Mouse (Mus musculus) thymus, adult 18-20 months (tissue): ENCODE data around the gene E430018J23Rik.
A peak's percentile ranks its signal among the peaks of the same experiment; 100 is the strongest.
"Not testable (repeated sequence)": the region's sequence is repeated elsewhere in the genome, so short reads cannot be mapped to it uniquely, and the experiment has no call there.

ENCODE experiments used
- DNase-seq, 2 experiments: peaks; one replicate each; pipeline ENCODE4 v3.0.0; 2022; ENCODE audit warnings: mixed read lengths in 2 of 2

The E430018J23Rik gene

GRCm38 (mm10) chr7:127378310-127378921 lies 15.0 kb downstream of the E430018J23Rik start:
- DNase-seq: no peak

GRCm38 (mm10) chr7:127375271-127376245 lies 17.9 kb downstream of the E430018J23Rik start, which contains the start of gene Zfp747:
TSS of gene Zfp747 (minus strand) at chr7:127376050.
- DNase-seq: peak; percentile 81 to 91

- DNase-seq: not testable (repeated sequence)
These were observed 21.6 kb downstream of the E430018J23Rik start for GRCm38 (mm10) chr7:127371870-127372269.

- DNase-seq: no peak
These were observed 22.2 kb downstream of the E430018J23Rik start for GRCm38 (mm10) chr7:127371213-127371612.

GRCm38 (mm10) chr7:127366249-127366648 lies 27.2 kb downstream of the E430018J23Rik start:
- DNase-seq: no peak

- DNase-seq: no peak
These were observed 29.3 kb downstream of the E430018J23Rik start for GRCm38 (mm10) chr7:127364166-127364565.

GRCm38 (mm10) chr7:127363475-127363921 lies 29.9 kb downstream of the E430018J23Rik start:
- DNase-seq: no peak

- DNase-seq: not testable (repeated sequence)
These were observed 31.0 kb downstream of the E430018J23Rik start for GRCm38 (mm10) chr7:127362418-127362817.

GRCm38 (mm10) chr7:127361449-127361848 lies 32.0 kb downstream of the E430018J23Rik start:
- DNase-seq: no peak

GRCm38 (mm10) chr7:127360265-127360664 lies 33.2 kb downstream of the E430018J23Rik start:
- DNase-seq: no peak

- DNase-seq: no peak
These were observed 35.0 kb downstream of the E430018J23Rik start for GRCm38 (mm10) chr7:127358472-127358871.

GRCm38 (mm10) chr7:127357871-127358270 lies 35.6 kb downstream of the E430018J23Rik start:
- no peak for DNase-seq

- no peak for DNase-seq
These were observed 37.6 kb downstream of the E430018J23Rik start for GRCm38 (mm10) chr7:127355796-127356195.

- no peak for DNase-seq
These were observed 42.0 kb downstream of the E430018J23Rik start for GRCm38 (mm10) chr7:127351230-127352004.

GRCm38 (mm10) chr7:127346676-127347075 lies 46.8 kb downstream of the E430018J23Rik start:
- DNase-seq: no peak

- peak; percentile 82 to 86 for DNase-seq
These were observed 47.7 kb downstream of the E430018J23Rik start, which contains the start of gene Zfp768 for GRCm38 (mm10) chr7:127345512-127346325. TSS of gene Zfp768 (minus strand) at chr7:127345589.

- no peak for DNase-seq
These were observed 48.3 kb downstream of the E430018J23Rik start for GRCm38 (mm10) chr7:127345092-127345491.

GRCm38 (mm10) chr7:127344371-127344770 lies 49.1 kb downstream of the E430018J23Rik start:
- DNase-seq: no peak

GRCm38 (mm10) chr7:127343351-127344019 lies 49.9 kb downstream of the E430018J23Rik start:
- DNase-seq: no peak

GRCm38 (mm10) chr7:127342888-127343287 lies 50.5 kb downstream of the E430018J23Rik start:
- DNase-seq: no peak

- no peak for DNase-seq
These were observed 51.1 kb downstream of the E430018J23Rik start for GRCm38 (mm10) chr7:127342332-127342731.
